Mouse (Mus musculus) kidney, adult 2 months (tissue): Measurements from ENCODE around the gene Fam135a.

ENCODE experiments used
- CTCF ChIP-seq: fragments of 200-500 bp; conservative IDR thresholded peaks from 2 replicates; pipeline ENCODE4 v1.5.1; 2011; ENCODE audit warnings: low read depth, mild to moderate bottlenecking, control low read depth, low read length, moderate library complexity, mixed read lengths; ENCODE audit not compliant: insufficient read depth, insufficient read length
- POLR2A ChIP-seq: fragments of 200-500 bp; IDR thresholded peaks from one replicate; pipeline ENCODE4 v1.6.1; 2011; ENCODE audit warnings: low read depth, low read length, control low read depth

DNA sequence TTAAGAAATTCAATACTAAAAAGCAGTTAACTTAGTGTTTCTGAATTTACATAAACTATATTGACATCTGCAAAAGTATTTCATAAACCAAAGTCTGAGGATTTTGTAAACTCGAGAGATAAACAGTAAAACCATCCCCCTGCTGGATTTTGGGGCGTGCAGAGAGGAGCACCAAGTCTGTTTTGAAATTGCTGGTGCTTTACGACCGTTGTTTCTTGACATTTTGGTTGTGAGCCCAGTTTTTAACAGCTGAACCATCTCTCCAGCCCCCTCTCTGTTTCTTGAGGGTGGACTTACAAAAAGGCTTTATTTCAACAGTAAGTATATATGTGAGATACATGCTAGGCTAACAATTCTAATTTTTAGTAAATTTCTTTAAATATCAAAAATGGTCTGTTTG is 33.4 kb downstream of the Fam135a start:
- TF ChIP-seq CTCF (no peak), POLR2A (no peak)
